Mouse (Mus musculus): ENCODE measurements around the gene Nol4l. TPM values are rescaled to one million over a fixed set of nuclear protein-coding genes. Genes with fewer than 3 reads are reported as not detected.

The Nol4l gene
- polyA plus RNA-seq, 1 experiment from 2014 or later: 32.1 TPM

- Histone ChIP-seq H3K9me3 (replicated peaks) (no peaks in the 10 kb centered on the region), H3K4me2 (peak overlapping the region; percentile 81), H3K9ac (peak overlapping the region; percentile 76), H3K27me3 (0 out of 2 replicates have a peak, but pooled peaks cover 8% of the 10 kb centered on the region), H3K27ac (peak overlapping the region; percentile 96), H3K4me3 (peak overlapping the region; percentile 51), H3K36me3 (ENCODE audit: poor library complexity, severe bottlenecking) (no peaks in the 10 kb centered on the region), H3K4me1 (peaks cover 49% of the 10 kb centered on the region)
- peak; percentile 5; the same call in 1 of the 2 replicates for ATAC-seq
- 5% methylated on average over 18 of the region's 18 CpGs for WGBS
Observed at GRCm38 (mm10) chr2:153491512-153492178, 38.1 kb downstream of the Nol4l start.

- H3K4me1 ChIP-seq: peaks cover 42% of the 10 kb centered on the region
- H3K27ac ChIP-seq: peak overlapping the region; percentile 96
- ATAC-seq: no peak
- no peaks in the 10 kb centered on the region for H3K36me3 ChIP-seq (ENCODE audit: poor library complexity, severe bottlenecking)
- H3K9ac ChIP-seq: peak overlapping the region; percentile 76; the same call in 1 of the 2 replicates
- H3K4me3 ChIP-seq: peak overlapping the region; percentile 51; the same call in 1 of the 2 replicates
- WGBS: 19% methylated on average over 5 of the region's 5 CpGs
- H3K9me3 ChIP-seq (replicated peaks): no peaks in the 10 kb centered on the region
- 0 out of 2 replicates have a peak, but pooled peaks cover 8% of the 10 kb centered on the region for H3K27me3 ChIP-seq
- peak overlapping the region; percentile 81 for H3K4me2 ChIP-seq
Observed at GRCm38 (mm10) chr2:153490940-153491339, 38.8 kb downstream of the Nol4l start.

GRCm38 (mm10) chr2:153490116-153490515 lies 39.7 kb downstream of the Nol4l start:
- Histone ChIP-seq H3K9ac (no peak overlapping the region), H3K9me3 (replicated peaks) (no peaks in the 10 kb centered on the region), H3K27me3 (0 out of 2 replicates have a peak, but pooled peaks cover 6% of the 10 kb centered on the region), H3K4me3 (no peak overlapping the region), H3K4me1 (peaks cover 44% of the 10 kb centered on the region), H3K4me2 (no peak overlapping the region), H3K36me3 (ENCODE audit: poor library complexity, severe bottlenecking) (no peaks in the 10 kb centered on the region), H3K27ac (no peak overlapping the region)
- ATAC-seq: no peak
- WGBS: 77% methylated on average over 1 of the region's 1 CpGs

GRCm38 (mm10) chr2:153484071-153484470 lies 45.7 kb downstream of the Nol4l start:
- Histone ChIP-seq H3K9me3 (replicated peaks) (no peaks in the 10 kb centered on the region), H3K4me1 (peaks cover 45% of the 10 kb centered on the region), H3K4me2 (peak overlapping the region; percentile 48), H3K27ac (peak overlapping the region; percentile 98), H3K9ac (peak overlapping the region; percentile 54), H3K27me3 (no peaks in the 10 kb centered on the region), H3K4me3 (no peak overlapping the region), H3K36me3 (ENCODE audit: poor library complexity, severe bottlenecking) (no peaks in the 10 kb centered on the region)
- ATAC-seq: peak; percentile 52
- 21% methylated on average over 4 of the region's 4 CpGs for WGBS

GRCm38 (mm10) chr2:153483118-153483983 lies 46.4 kb downstream of the Nol4l start:
- peak; percentile 75 for ATAC-seq
- Histone ChIP-seq H3K4me3 (peak overlapping the region; percentile 7; the same call in 1 of the 2 replicates), H3K9me3 (replicated peaks) (no peaks in the 10 kb centered on the region), H3K9ac (peak overlapping the region; percentile 54), H3K4me2 (peak overlapping the region; percentile 48), H3K4me1 (peaks cover 45% of the 10 kb centered on the region), H3K36me3 (ENCODE audit: poor library complexity, severe bottlenecking) (no peaks in the 10 kb centered on the region), H3K27ac (peak overlapping the region; percentile 98), H3K27me3 (no peaks in the 10 kb centered on the region)
- 6% methylated on average over 20 of the region's 20 CpGs for WGBS

GRCm38 (mm10) chr2:153481861-153482120 lies 48.0 kb downstream of the Nol4l start:
- no peaks in the 10 kb centered on the region for H3K27me3 ChIP-seq
- H3K27ac ChIP-seq: peak overlapping the region; percentile 51; the same call in 1 of the 2 replicates
- ATAC-seq: no peak
- H3K4me1 ChIP-seq: peaks cover 45% of the 10 kb centered on the region
- 78% methylated on average over 2 of the region's 2 CpGs for WGBS
- no peak overlapping the region for H3K4me3 ChIP-seq
- H3K9ac ChIP-seq: peak overlapping the region; percentile 30; the same call in 1 of the 2 replicates
- H3K4me2 ChIP-seq: no peak overlapping the region
- H3K36me3 ChIP-seq (ENCODE audit: poor library complexity, severe bottlenecking): no peaks in the 10 kb centered on the region
- no peaks in the 10 kb centered on the region for H3K9me3 ChIP-seq (replicated peaks)

- Histone ChIP-seq H3K4me2 (no peak overlapping the region), H3K4me3 (no peak overlapping the region), H3K4me1 (peaks cover 50% of the 10 kb centered on the region), H3K9ac (peak overlapping the region; percentile 30; the same call in 1 of the 2 replicates), H3K9me3 (replicated peaks) (no peaks in the 10 kb centered on the region), H3K36me3 (ENCODE audit: poor library complexity, severe bottlenecking) (no peaks in the 10 kb centered on the region), H3K27ac (peak overlapping the region; percentile 51), H3K27me3 (no peaks in the 10 kb centered on the region)
- no peak for ATAC-seq
- 66% methylated on average over 7 of the region's 7 CpGs for WGBS
Observed at GRCm38 (mm10) chr2:153481108-153481860, 48.5 kb downstream of the Nol4l start.

- Histone ChIP-seq H3K9me3 (replicated peaks) (no peaks in the 10 kb centered on the region), H3K27ac (no peak overlapping the region), H3K4me1 (peaks cover 56% of the 10 kb centered on the region)
Observed at GRCm38 (mm10) chr2:153479486-153479885, 50.3 kb downstream of the Nol4l start.

GRCm38 (mm10) chr2:153478583-153478982 lies 51.2 kb downstream of the Nol4l start:
- no peak overlapping the region for H3K4me2 ChIP-seq
- H3K9ac ChIP-seq: no peak overlapping the region; the same call in 1 of the 2 replicates
- no peaks in the 10 kb centered on the region for H3K27me3 ChIP-seq
- H3K4me3 ChIP-seq: no peak overlapping the region
- no peaks in the 10 kb centered on the region for H3K36me3 ChIP-seq (ENCODE audit: poor library complexity, severe bottlenecking)
- ATAC-seq: peak; percentile 73
- 2% methylated on average over 4 of the region's 4 CpGs for WGBS
- no peak overlapping the region for H3K27ac ChIP-seq
- H3K4me1 ChIP-seq: peaks cover 47% of the 10 kb centered on the region
- H3K9me3 ChIP-seq (replicated peaks): no peaks in the 10 kb centered on the region

More at GRCm38 (mm10) chr2:153479486-153479885, 50.3 kb downstream of the Nol4l start:
- H3K4me2 ChIP-seq: no peak overlapping the region
- H3K36me3 ChIP-seq (ENCODE audit: poor library complexity, severe bottlenecking): no peaks in the 10 kb centered on the region
- H3K9ac ChIP-seq: no peak overlapping the region
- no peak overlapping the region for H3K4me3 ChIP-seq
- no peak for ATAC-seq
- no peaks in the 10 kb centered on the region for H3K27me3 ChIP-seq
- 95% methylated on average over 1 of the region's 1 CpGs for WGBS

- H3K36me3 ChIP-seq (ENCODE audit: poor library complexity, severe bottlenecking): no peaks in the 10 kb centered on the region
- no peaks in the 10 kb centered on the region for H3K27me3 ChIP-seq
- H3K4me1 ChIP-seq: peaks cover 30% of the 10 kb centered on the region
- H3K4me3 ChIP-seq: no peak overlapping the region
- H3K9me3 ChIP-seq (replicated peaks): no peaks in the 10 kb centered on the region
- peak overlapping the region; percentile 55 for H3K27ac ChIP-seq
- H3K4me2 ChIP-seq: no peak overlapping the region
- ATAC-seq: 0 out of 2 replicates have a peak, but pooled peaks have one; percentile 5
- WGBS: 37% methylated on average over 4 of the region's 4 CpGs
- H3K9ac ChIP-seq: peak overlapping the region; percentile 27; the same call in 1 of the 2 replicates
Observed at GRCm38 (mm10) chr2:153475114-153476112, 54.4 kb downstream of the Nol4l start.

- no peaks in the 10 kb centered on the region for H3K36me3 ChIP-seq (ENCODE audit: poor library complexity, severe bottlenecking)
- ATAC-seq: peak; percentile 65; the same call in 1 of the 2 replicates
- H3K9ac ChIP-seq: no peak overlapping the region
- no peaks in the 10 kb centered on the region for H3K27me3 ChIP-seq
- 49% methylated on average over 3 of the region's 3 CpGs for WGBS
- no peaks in the 10 kb centered on the region for H3K9me3 ChIP-seq (replicated peaks)
- H3K4me1 ChIP-seq: peaks cover 34% of the 10 kb centered on the region
- no peak overlapping the region for H3K4me2 ChIP-seq
- peak overlapping the region; percentile 55; the same call in 1 of the 2 replicates for H3K27ac ChIP-seq
- H3K4me3 ChIP-seq: no peak overlapping the region
Observed at GRCm38 (mm10) chr2:153470983-153471382, 58.8 kb downstream of the Nol4l start.
